Comparison of ENCODE assay signal across 8 mouse cellular contexts in genomic region chr13:5864265-5865097, GRCm38 (mm10). TPM values are rescaled to one million over a fixed set of nuclear protein-coding genes. Genes with fewer than 3 reads are reported as not detected.
DNase-seq lines count a peak whose midpoint lies in the region; ATAC-seq and TF ChIP-seq lines count a peak whose summit lies in the region.

No protein-coding gene starts in this region.

- H3K9ac ChIP-seq in kidney, embryonic 15.5 days = no peak overlapping the region
- peak overlapping the region; percentile 75 for H3K9ac ChIP-seq in heart, adult 2 months (ENCODE audit: low read depth, low read length)
- no peak overlapping the region for H3K9ac ChIP-seq in limb, embryonic 15.5 days

- no peak for TF ChIP-seq CTCF in heart, adult 2 months (IDR thresholded peaks at IDR 0.05)

- H3K27ac ChIP-seq in kidney, embryonic 15.5 days = no peak overlapping the region
- H3K27ac ChIP-seq in heart, adult 2 months = peak overlapping the region; percentile 95
- H3K27ac ChIP-seq in limb, embryonic 15.5 days = no peak overlapping the region

- 65% methylated on average over 10 of the region's 10 CpGs for WGBS in kidney, embryonic 15.5 days
- 3% methylated on average over 10 of the region's 10 CpGs for WGBS in heart, adult 2 months
- 61% methylated on average over 10 of the region's 10 CpGs for WGBS in limb, embryonic 15.5 days

- intact Hi-C loops in heart, adult 2 months (cut with DNase I) = loop anchor here (2.0 to 10.0 kb wide), 10 partner anchors 247 to 1202 kb away; no protein-coding TSS in a partner anchor

- no peak for DNase-seq in kidney, postnatal 14 days
- peak; percentile 79 for DNase-seq in Muller cell, postnatal 12 days (ENCODE audit: inconsistent ontology term)
- peak; percentile 50 to 63 for DNase-seq in heart, adult 2 months
- DNase-seq in natural killer cell, adult 2 months (ENCODE audit: low spot score in 2 of 2) = peak; percentile 72 to 84
- DNase-seq in right cerebral cortex, postnatal 4 days = no peak

- TF ChIP-seq EP300 in heart, adult 2 months (IDR thresholded peaks at IDR 0.05; ENCODE audit: insufficient read depth, low read depth, low read length) = peak; percentile 74; the same call in 1 of the 2 replicates

- peaks cover 44% of the 10 kb centered on the region for H3K36me3 ChIP-seq in kidney, embryonic 15.5 days
- H3K36me3 ChIP-seq in heart, adult 2 months (ENCODE audit: control insufficient read depth, insufficient read depth, low read length) = peaks cover 45% of the 10 kb centered on the region
- peaks cover 41% of the 10 kb centered on the region for H3K36me3 ChIP-seq in limb, embryonic 15.5 days

- H3K79me2 ChIP-seq in heart, adult 2 months (replicated peaks; ENCODE audit: control insufficient read depth, insufficient read depth, low read length) = peaks cover 8% of the 10 kb centered on the region

- ATAC-seq in kidney, embryonic 15.5 days (replicated peaks; ENCODE audit: low FRiP score) = no peak
- ATAC-seq in limb, embryonic 15.5 days (ENCODE audit: insufficient number of reproducible peaks, low FRiP score, low TSS enrichment, low read depth) = no peak
- ATAC-seq in cerebellum, adult (ENCODE audit: insufficient number of reproducible peaks, low FRiP score, low TSS enrichment) = no peak

- H3K4me1 ChIP-seq in kidney, embryonic 15.5 days = peaks cover 26% of the 10 kb centered on the region
- H3K4me1 ChIP-seq in heart, adult 2 months (ENCODE audit: control insufficient read depth, insufficient read depth, low read length) = peaks cover 12% of the 10 kb centered on the region
- H3K4me1 ChIP-seq in limb, embryonic 15.5 days = peaks cover 34% of the 10 kb centered on the region

- peak overlapping the region; percentile 61 for H3K4me2 ChIP-seq in kidney, embryonic 15.5 days
- H3K4me2 ChIP-seq in limb, embryonic 15.5 days = peak overlapping the region; percentile 50

- TF ChIP-seq POLR2A in heart, adult 2 months (IDR thresholded peaks at IDR 0.05; ENCODE audit: insufficient read depth, low read depth, low read length) = no peak

- no peaks in the 10 kb centered on the region for H3K9me3 ChIP-seq in kidney, embryonic 15.5 days (replicated peaks)
- H3K9me3 ChIP-seq in limb, embryonic 15.5 days = no peaks in the 10 kb centered on the region

- H3K4me3 ChIP-seq in kidney, embryonic 15.5 days (replicated peaks) = peak overlapping the region; percentile 79
- peak overlapping the region; percentile 89 for H3K4me3 ChIP-seq in heart, adult 2 months
- peak overlapping the region; percentile 71 for H3K4me3 ChIP-seq in limb, embryonic 15.5 days

- H3K27me3 ChIP-seq in kidney, embryonic 15.5 days = no peaks in the 10 kb centered on the region
- H3K27me3 ChIP-seq in heart, adult 2 months (ENCODE audit: control insufficient read depth, insufficient read depth, low read length) = no peaks in the 10 kb centered on the region
- no peaks in the 10 kb centered on the region for H3K27me3 ChIP-seq in limb, embryonic 15.5 days

RNA-seq across cellular contexts. Expression of gene Klf6, which starts 3.2 kb away (rescaled TPM):
- 58.1 and 63.7 TPM in 2 replicates for polyA plus RNA-seq in kidney, embryonic 15.5 days (2015; fragmentation: Nextera tagmentation; extraction: Ambion mirVana)
- 10 to 100 TPM; 51.8 to 55.8 TPM for total RNA-seq in heart, adult 2 months (2021)
- polyA plus RNA-seq in heart, adult 2 months (2012; rRNA removed) = 13.7 and 23.1 TPM in 2 replicates
- 116 and 136 TPM in 2 replicates for polyA plus RNA-seq in limb, embryonic 15.5 days (2015; fragmentation: Nextera tagmentation; extraction: Ambion mirVana)

Comparison
In these comparisons a context has a peak if more than half of its experiments do, and no peak if none do; other contexts are left out.
1. DNase-seq: peak in Muller cell, postnatal 12 days (single experiment), heart, adult 2 months (2 of 2) and natural killer cell, adult 2 months (2 of 2); none in kidney, postnatal 14 days (single experiment) and right cerebral cortex, postnatal 4 days (single experiment).
2. Peak in every context shown above with its lines, with median percentiles within 50 percentile points of each other: H3K4me3 ChIP-seq.